Mouse (Mus musculus): ENCODE data around the gene Eif2b3. TPM values are rescaled to one million over a fixed set of nuclear protein-coding genes. Genes with fewer than 3 reads are reported as not detected.

Gene Eif2b3
- polyA plus RNA-seq, 1 experiment from 2014 or later: 37.7 TPM

GRCm38 (mm10) chr4:117120445-117121414 is 101.5 kb downstream of the Eif2b3 start:
- peaks cover 23% of the 10 kb centered on the region for H3K4me1 ChIP-seq (replicated peaks)
- H3K36me3 ChIP-seq: no peaks in the 10 kb centered on the region
- H3K9me3 ChIP-seq: no peaks in the 10 kb centered on the region
- H3K4me3 ChIP-seq (replicated peaks): peak overlapping the region; percentile 69
- peak overlapping the region; percentile 86 for H3K27ac ChIP-seq
- ATAC-seq: peak; percentile 96
- H3K4me2 ChIP-seq (replicated peaks): peak overlapping the region; percentile 100
- under 1% methylated on average over 69 of the region's 69 CpGs for whole genome bisulfite sequencing
- peak overlapping the region; percentile 75 for H3K9ac ChIP-seq
- no peaks in the 10 kb centered on the region for H3K27me3 ChIP-seq (replicated peaks)

GRCm38 (mm10) chr4:117122209-117122608 is 103.0 kb downstream of the Eif2b3 start:
- Histone ChIP-seq H3K4me2 (replicated peaks) (no peak overlapping the region), H3K4me3 (replicated peaks) (no peak overlapping the region), H3K4me1 (replicated peaks) (peaks cover 32% of the 10 kb centered on the region), H3K27me3 (replicated peaks) (no peaks in the 10 kb centered on the region), H3K36me3 (no peaks in the 10 kb centered on the region), H3K9me3 (no peaks in the 10 kb centered on the region), H3K9ac (no peak overlapping the region), H3K27ac (no peak overlapping the region)
- WGBS: 84% methylated on average over 4 of the region's 4 CpGs
- ATAC-seq: no peak

- no peak for ATAC-seq
- H3K36me3 ChIP-seq: peaks cover under 1% of the 10 kb centered on the region; the same call in 1 of the 2 replicates
- no peak overlapping the region for H3K9ac ChIP-seq
Measured at GRCm38 (mm10) chr4:117123546-117124217, 104.5 kb downstream of the Eif2b3 start.

GRCm38 (mm10) chr4:117124218-117124517 is 105.0 kb downstream of the Eif2b3 start:
- Histone ChIP-seq H3K4me1 (replicated peaks) (peaks cover 32% of the 10 kb centered on the region), H3K4me3 (replicated peaks) (no peak overlapping the region), H3K27ac (peak overlapping the region; percentile 89; the same call in 1 of the 2 replicates), H3K4me2 (replicated peaks) (0 out of 2 replicates have a peak overlapping the region, but pooled peaks have one; percentile 44), H3K9me3 (no peaks in the 10 kb centered on the region), H3K27me3 (replicated peaks) (no peaks in the 10 kb centered on the region), H3K9ac (no peak overlapping the region), H3K36me3 (peaks cover 5% of the 10 kb centered on the region; the same call in 1 of the 2 replicates)
- no peak for ATAC-seq
- 85% methylated on average over 3 of the region's 3 CpGs for WGBS

More at GRCm38 (mm10) chr4:117123546-117124217, 104.5 kb downstream of the Eif2b3 start:
- Histone ChIP-seq H3K9me3 (no peaks in the 10 kb centered on the region), H3K27me3 (replicated peaks) (no peaks in the 10 kb centered on the region), H3K4me2 (replicated peaks) (no peak overlapping the region), H3K27ac (no peak overlapping the region), H3K4me1 (replicated peaks) (peaks cover 32% of the 10 kb centered on the region), H3K4me3 (replicated peaks) (no peak overlapping the region)
- 63% methylated on average over 8 of the region's 9 CpGs for WGBS

GRCm38 (mm10) chr4:117124518-117125347 is 105.5 kb downstream of the Eif2b3 start:
- H3K9ac ChIP-seq: peak overlapping the region; percentile 46
- peaks cover 32% of the 10 kb centered on the region for H3K4me1 ChIP-seq (replicated peaks)
- no peaks in the 10 kb centered on the region for H3K9me3 ChIP-seq
- H3K27ac ChIP-seq: peak overlapping the region; percentile 89
- H3K36me3 ChIP-seq: peaks cover 6% of the 10 kb centered on the region; the same call in 1 of the 2 replicates
- ATAC-seq: no peak
- H3K27me3 ChIP-seq (replicated peaks): no peaks in the 10 kb centered on the region
- H3K4me2 ChIP-seq (replicated peaks): peak overlapping the region; percentile 44
- no peak overlapping the region for H3K4me3 ChIP-seq (replicated peaks)
- 52% methylated on average over 14 of the region's 14 CpGs for WGBS

GRCm38 (mm10) chr4:117125348-117125909 is 106.2 kb downstream of the Eif2b3 start, which contains the start of gene Btbd19:
Gene Btbd19, minus strand, starts transcription at chr4:117125725.
- 28% methylated on average over 8 of the region's 8 CpGs for WGBS
- peak within 1 kb of the TSS; percentile 46 for H3K9ac ChIP-seq
- peak within 1 kb of the TSS; percentile 89 for H3K27ac ChIP-seq
- peak; percentile 66 for ATAC-seq
- H3K4me2 ChIP-seq (replicated peaks): peak within 1 kb of the TSS; percentile 44
- H3K27me3 ChIP-seq (replicated peaks): no peaks in the 10 kb centered on the region
- H3K4me1 ChIP-seq (replicated peaks): peaks cover 32% of the 10 kb centered on the region
- H3K36me3 ChIP-seq: peaks cover 9% of the 10 kb centered on the region; the same call in 1 of the 2 replicates
- no peaks in the 10 kb centered on the region for H3K9me3 ChIP-seq
- H3K4me3 ChIP-seq (replicated peaks): no peak within 1 kb of the TSS

GRCm38 (mm10) chr4:117125910-117126674 is 106.9 kb downstream of the Eif2b3 start:
- Histone ChIP-seq H3K4me3 (replicated peaks) (no peak overlapping the region), H3K9ac (peak overlapping the region; percentile 46; the same call in 1 of the 2 replicates), H3K4me1 (replicated peaks) (peaks cover 30% of the 10 kb centered on the region), H3K9me3 (no peaks in the 10 kb centered on the region), H3K4me2 (replicated peaks) (peak overlapping the region; percentile 44; the same call in 1 of the 2 replicates), H3K27me3 (replicated peaks) (no peaks in the 10 kb centered on the region), H3K27ac (peak overlapping the region; percentile 89), H3K36me3 (peaks cover 9% of the 10 kb centered on the region; the same call in 1 of the 2 replicates)
- WGBS: 42% methylated on average over 15 of the region's 15 CpGs
- peak; percentile 77 for ATAC-seq

- peak within 1 kb of the TSS; percentile 46; the same call in 1 of the 2 replicates for H3K9ac ChIP-seq
- ATAC-seq: no peak
- WGBS: 83% methylated on average over 9 of the region's 9 CpGs
Measured at GRCm38 (mm10) chr4:117126675-117127290, 107.6 kb downstream of the Eif2b3 start, which contains the start of gene Tctex1d4. Gene Tctex1d4, plus strand, starts transcription at chr4:117126794.

GRCm38 (mm10) chr4:117127991-117128686 is 108.9 kb downstream of the Eif2b3 start:
- no peak overlapping the region for H3K4me2 ChIP-seq (replicated peaks)
- H3K9ac ChIP-seq: no peak overlapping the region
- no peak overlapping the region for H3K4me3 ChIP-seq (replicated peaks)
- peaks cover 9% of the 10 kb centered on the region; the same call in 1 of the 2 replicates for H3K36me3 ChIP-seq
- peaks cover 10% of the 10 kb centered on the region; the same call in 1 of the 2 replicates for H3K27me3 ChIP-seq (replicated peaks)
- H3K9me3 ChIP-seq: no peaks in the 10 kb centered on the region
- H3K27ac ChIP-seq: no peak overlapping the region
- peaks cover 34% of the 10 kb centered on the region for H3K4me1 ChIP-seq (replicated peaks)
- WGBS: 88% methylated on average over 33 of the region's 33 CpGs
- no peak for ATAC-seq

More at GRCm38 (mm10) chr4:117126675-117127290, 107.6 kb downstream of the Eif2b3 start, which contains the start of gene Tctex1d4:
- Histone ChIP-seq H3K4me2 (replicated peaks) (peak within 1 kb of the TSS; percentile 44; the same call in 1 of the 2 replicates), H3K4me1 (replicated peaks) (peaks cover 28% of the 10 kb centered on the region), H3K27ac (peak within 1 kb of the TSS; percentile 89), H3K9me3 (no peaks in the 10 kb centered on the region), H3K36me3 (peaks cover 9% of the 10 kb centered on the region; the same call in 1 of the 2 replicates), H3K4me3 (replicated peaks) (no peak within 1 kb of the TSS), H3K27me3 (replicated peaks) (peaks cover 1% of the 10 kb centered on the region; the same call in 1 of the 2 replicates)

- H3K9ac ChIP-seq: no peak overlapping the region
- peaks cover 9% of the 10 kb centered on the region; the same call in 1 of the 2 replicates for H3K36me3 ChIP-seq
- ATAC-seq: no peak
- H3K27me3 ChIP-seq (replicated peaks): peaks cover 10% of the 10 kb centered on the region; the same call in 1 of the 2 replicates
- no peak overlapping the region for H3K4me2 ChIP-seq (replicated peaks)
- H3K4me1 ChIP-seq (replicated peaks): peaks cover 29% of the 10 kb centered on the region
- no peaks in the 10 kb centered on the region for H3K9me3 ChIP-seq
- H3K4me3 ChIP-seq (replicated peaks): no peak overlapping the region
- H3K27ac ChIP-seq: no peak overlapping the region
- WGBS: 80% methylated on average over 6 of the region's 6 CpGs
Measured at GRCm38 (mm10) chr4:117130790-117131189, 111.6 kb downstream of the Eif2b3 start.
